Mouse (Mus musculus) ES-E14 (cell line): ENCODE measurements around the gene Ldhd.

Experiments
- CHD2 ChIP-seq: IDR thresholded peaks from 2 replicates; pipeline ENCODE4 v1.6.1; 2014; ENCODE audit warnings: mild to moderate bottlenecking, low read depth, low read length, inconsistent platforms
- HCFC1 ChIP-seq: IDR thresholded peaks from 2 replicates; pipeline ENCODE4 v1.6.1; 2012; ENCODE audit warnings: low read length, inconsistent platforms, borderline replicate concordance; ENCODE audit not compliant: insufficient read depth
- ZC3H11A ChIP-seq: IDR thresholded peaks from 2 replicates; pipeline ENCODE4 v1.6.1; 2012; ENCODE audit warnings: low read depth, mild to moderate bottlenecking, inconsistent platforms, low read length, borderline replicate concordance

- TF ChIP-seq ZC3H11A (no peak), CHD2 (no peak), HCFC1 (no peak)
Observed at GRCm38 (mm10) chr8:111642939-111643263, 12.7 kb upstream of the Ldhd start.
